Mouse (Mus musculus): ENCODE measurements around the gene Cog6.

Gene Cog6

DNA sequence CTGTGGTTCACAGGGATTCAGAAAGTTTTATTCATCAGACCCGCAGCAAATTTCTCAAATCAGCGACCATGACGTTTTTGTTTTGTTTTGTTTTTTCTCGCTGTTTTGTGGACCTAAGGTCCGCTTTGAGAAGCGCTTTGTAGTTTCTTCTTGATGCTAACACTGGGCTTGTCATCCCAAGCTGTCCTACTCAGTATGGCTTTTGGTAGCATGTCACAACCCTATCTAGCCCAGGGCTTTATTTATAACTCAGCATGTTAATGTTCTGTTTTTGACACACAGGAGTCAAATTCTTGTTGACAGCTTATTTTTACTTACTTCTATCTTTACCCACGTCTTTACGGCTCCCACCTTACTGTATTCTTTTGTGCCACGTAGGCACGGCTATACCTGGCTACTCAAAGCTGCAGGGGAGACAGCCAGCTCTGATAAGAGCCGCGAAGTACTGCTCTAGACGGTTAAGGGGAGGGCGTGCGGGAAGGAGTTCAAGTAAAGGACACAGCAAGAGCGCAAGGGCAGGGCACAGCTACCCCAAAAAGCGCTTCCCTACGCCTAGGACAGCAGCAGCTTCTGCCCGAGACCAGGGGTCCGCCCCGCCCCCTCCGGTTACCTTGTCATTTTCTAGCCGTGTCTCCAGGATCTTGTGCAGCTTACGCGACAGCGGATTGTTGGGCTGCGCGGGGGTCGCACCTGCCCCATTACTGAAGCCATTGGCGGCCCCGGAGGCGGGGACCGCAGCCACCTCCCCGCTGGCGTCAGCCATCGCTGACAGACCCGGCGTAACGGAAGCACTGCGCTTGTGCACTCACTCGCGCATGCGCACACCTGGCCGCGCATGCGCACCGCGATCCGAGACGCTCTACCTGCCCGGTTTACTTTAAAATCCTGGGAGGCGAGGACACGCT is at the start of gene Cog6:
Cog6 (minus strand) TSS at position 802 of the 905 bp plus-strand sequence.
- DNase-seq (ENCODE audit: low spot score), result peak; percentile 62

DNA sequence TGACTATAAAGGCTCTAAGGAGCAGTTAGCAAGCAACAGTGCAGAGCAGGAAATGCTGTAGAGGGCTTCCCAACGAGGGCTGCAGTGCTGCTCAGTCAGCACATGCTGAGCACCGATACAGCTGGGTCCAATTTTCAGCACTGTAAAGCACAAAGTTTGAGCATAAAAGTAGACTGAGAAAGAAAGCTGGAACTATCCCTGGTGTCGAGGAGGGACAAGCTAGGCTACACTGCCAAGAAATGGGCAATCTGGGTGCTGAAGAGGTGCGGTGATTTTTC is 49.0 kb upstream of the Cog6 start:
- no peak for DNase-seq (ENCODE audit: low spot score)

DNA sequence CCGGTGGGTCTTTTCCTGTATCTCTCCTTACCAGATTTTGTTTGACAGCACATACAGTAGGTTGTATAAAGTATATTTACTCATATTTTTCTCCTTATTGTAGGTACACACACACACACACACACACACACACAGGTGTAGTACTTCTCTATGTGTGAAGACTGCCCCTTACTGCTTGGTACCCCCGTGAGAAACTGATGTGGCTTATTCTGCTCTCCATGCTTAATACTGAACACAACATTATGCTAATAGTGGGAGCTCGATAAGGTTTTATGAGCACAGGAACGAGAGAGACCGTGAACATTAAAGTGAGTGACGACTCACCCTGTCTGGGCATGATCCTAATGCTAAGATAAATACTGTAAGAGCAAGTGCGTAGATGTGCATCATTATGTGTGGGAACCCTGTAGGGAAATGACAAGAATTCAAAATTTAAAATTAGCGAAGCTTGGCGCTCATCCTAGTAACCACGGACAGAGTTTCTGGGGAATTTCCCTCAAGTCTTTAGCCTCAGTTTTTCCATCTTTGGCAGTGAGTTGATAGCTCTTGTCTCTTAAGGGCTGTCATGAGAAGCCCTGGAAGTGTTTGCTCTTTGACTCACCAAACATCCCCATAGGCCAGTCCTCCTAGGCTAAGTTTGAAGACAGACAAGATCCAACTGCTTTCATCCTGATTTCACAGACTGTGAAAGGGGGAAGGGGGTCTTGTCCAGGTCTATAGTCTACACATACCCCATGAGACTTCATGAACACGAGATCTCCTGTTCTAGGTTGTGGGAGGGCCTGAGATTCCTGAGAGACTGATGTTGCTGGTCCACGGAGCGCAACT is 48.4 kb upstream of the Cog6 start:
- no peak for DNase-seq (ENCODE audit: low spot score)

DNA sequence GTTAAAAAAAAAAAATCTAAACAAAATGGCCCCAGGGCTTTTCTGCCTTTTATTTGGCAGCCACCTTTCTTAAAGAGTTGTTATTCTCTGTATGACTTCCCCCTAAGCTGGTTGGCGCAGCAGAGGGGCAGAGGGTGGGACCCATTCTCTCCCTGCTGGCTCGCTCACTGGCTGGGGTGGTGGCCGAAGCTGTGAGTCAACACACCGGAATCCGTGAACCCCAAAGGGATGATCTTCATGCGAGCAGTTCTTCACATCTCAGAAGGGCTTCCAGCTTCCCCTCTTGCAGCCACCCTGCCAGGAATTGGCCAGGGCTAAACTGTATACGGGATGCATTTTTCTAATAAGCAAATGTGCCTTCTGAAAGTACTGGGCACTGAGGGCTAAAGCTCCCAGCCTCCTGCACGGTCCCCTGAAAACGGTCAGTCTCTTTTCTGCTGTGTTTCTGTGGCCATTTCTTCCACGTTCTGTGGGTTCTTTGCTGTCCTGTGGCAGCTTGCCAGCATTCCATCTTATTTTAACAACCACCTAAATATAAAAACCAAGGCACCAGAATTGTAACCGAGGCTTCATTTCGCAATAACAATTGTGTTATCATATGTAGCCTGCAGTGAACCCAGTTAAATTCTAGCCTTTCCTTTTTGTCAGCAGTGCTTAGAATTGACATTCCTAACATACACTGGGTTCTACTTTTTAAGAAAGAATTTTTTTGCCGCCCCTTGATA is 46.5 kb upstream of the Cog6 start:
- no peak for DNase-seq (ENCODE audit: low spot score)

DNA sequence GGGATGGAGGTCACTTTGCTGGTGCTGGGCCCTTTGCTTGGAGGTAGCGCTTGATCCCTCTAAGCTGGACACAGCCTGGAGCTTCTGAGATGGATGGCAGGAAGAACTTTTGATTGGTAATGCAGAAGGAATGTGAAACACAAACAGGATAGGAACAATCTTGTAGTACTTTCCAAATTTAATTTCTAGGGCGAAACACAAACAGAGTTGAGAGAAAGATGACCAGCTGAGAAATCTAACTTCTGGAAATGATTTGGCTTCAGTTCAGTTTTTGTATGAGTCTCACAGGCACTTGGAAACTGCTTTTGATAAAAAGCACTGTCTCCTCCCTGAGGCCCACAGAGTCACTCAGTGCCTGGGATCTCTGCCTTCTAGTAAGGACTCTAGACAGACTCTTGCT is 42.9 kb upstream of the Cog6 start:
- DNase-seq (ENCODE audit: low spot score), result no peak

DNA sequence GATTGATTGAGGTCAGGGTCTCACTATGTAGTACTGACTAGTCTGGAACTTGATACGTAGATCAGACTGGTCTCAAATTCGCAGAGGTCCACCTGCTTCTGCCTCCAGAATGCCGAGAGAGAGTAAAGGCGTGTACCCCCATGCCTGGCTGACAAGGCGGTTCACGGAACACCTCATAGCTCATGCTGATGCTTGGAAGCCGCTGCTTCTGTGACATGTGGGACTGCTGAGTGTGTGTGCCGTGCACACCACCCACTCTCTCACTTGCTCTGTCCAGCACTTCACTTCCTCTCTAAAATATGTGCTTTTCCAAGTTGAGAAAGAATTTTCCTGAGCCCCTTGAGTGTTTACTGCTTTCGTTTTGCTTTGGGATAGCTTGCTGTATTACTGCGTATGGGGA is 39.4 kb upstream of the Cog6 start:
- no peak for DNase-seq (ENCODE audit: low spot score)

DNA sequence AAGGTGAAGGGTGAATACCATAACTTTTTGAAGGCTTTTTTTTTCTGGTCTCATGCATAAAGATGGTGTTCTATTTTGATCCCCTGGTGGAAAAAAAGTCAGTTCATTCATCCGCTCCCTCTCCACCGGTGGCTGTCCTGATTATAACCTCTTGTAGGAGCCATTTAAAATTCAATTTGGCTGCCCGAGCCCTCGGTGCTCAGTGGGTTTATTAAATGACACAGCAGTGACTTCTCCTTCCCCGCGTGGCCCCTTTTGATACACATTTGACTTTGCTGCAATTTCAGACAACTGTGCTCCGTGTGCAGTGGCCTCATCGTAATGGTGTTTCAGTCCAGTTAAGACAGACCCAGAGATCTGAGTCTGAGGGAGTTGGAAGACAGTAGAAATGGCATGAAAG is 35.3 kb upstream of the Cog6 start:
- no peak for DNase-seq (ENCODE audit: low spot score)

DNA sequence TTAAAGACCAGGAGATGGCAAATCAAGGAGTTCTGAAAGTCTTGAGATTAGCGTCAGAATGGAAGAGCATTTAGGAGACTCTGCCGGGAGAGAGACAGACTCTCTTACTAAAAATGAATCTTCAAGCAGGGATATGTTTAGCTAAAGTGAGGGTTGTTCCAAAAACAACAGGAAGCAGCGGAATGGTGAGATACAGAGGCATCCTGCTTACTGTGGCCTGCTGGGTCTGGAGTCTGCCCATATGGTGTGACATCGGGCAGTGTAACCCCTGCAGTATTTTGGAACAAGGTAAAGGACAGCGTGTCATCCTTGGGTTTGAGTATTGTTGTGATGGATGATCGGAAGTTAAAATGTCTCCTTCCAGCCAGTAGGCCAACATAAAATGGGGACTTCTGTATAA is 29.3 kb upstream of the Cog6 start:
- no peak for DNase-seq (ENCODE audit: low spot score)

DNA sequence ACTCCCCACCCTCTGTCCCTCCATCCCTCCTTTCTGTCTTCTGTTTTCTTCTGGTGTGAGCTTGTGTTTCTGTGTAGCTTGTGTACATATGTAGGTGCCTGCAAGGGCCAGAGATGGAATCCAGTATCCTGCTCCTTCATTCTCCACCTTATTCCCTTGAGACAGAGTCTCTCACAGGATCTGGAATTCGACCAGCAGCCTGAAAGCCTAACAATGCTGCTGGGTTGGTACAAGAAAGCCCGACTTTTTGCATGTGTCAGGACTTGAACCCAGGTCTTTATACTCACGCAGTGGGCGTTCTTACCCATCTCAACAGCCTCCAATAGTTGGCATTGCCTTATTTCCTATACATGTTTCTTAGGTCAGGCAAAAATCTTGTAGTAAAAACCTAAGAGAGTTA is 28.7 kb upstream of the Cog6 start:
- no peak for DNase-seq (ENCODE audit: low spot score)

DNA sequence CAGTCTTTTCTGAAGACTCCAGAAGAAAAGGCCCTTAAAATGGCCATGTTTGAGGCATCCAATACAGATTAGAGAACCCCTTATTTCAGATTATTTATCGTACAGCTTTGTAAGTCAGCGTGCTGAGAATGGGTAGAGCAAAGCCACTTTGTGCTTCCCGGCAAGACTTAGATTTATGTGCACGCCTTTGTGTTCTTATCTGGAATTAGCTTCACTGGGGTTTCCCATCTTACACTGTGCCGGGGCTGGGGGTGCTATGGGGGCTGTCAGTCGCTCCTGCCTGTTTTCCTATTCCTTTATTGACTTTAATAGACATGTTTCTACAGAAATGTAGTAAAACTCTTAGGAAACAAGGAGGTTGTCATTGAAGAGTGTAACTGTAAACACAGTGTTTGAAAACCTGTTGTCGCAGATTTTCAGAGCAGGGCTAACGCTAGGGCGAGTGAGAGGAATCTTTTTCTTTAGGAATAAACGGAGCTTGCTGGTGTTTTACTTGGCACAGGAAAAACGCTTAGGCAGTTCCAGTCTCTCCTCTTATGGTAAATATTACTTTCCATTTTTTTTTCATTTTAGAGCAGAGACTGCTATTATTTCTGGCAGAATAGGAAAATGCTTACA is 27.8 kb upstream of the Cog6 start:
- DNase-seq (ENCODE audit: low spot score), result no peak

DNA sequence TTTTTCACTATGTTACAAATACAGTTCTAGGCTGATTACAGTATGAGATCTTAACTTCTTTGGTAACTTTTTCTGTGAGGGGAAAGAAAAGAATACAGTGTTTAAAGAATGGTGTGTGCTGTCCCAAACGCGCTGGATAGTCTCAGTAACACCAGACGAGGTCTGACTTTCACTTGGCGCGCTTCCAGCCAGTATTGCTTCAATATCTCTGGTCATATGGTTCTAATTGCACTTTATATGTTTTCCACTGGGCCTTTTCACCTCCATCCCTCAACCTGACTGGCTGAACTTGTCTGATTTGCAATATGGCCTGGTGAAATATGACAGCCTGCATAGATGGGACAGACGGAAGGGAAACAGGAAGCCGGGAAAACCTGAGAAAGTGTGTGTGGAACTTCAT is 27.2 kb upstream of the Cog6 start:
- DNase-seq (ENCODE audit: low spot score), result no peak

DNA sequence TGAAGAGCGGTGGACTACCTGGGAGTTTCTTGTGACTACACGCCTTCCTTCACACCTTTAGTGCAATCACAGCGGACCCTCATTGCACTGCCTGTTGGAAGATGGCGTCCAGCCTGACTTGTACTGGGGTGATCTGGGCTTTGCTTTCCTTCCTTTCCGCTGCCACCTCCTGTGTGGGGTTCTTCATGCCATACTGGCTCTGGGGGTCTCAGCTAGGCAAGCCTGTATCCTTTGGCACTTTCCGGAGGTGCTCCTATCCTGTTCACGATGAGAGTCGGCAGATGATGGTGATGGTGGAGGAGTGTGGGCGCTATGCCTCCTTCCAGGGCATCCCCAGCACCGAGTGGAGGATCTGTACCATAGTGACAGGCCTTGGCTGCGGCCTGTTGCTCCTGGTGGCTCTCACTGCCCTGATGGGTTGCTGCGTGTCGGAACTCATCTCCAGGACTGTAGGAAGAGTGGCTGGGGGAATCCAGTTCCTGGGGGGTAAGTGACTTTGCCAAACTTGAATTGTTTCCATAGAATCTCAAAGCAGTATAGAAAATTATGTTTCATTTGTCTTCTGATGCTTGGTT is 26.3 kb upstream of the Cog6 start:
- no peak for DNase-seq (ENCODE audit: low spot score)

DNA sequence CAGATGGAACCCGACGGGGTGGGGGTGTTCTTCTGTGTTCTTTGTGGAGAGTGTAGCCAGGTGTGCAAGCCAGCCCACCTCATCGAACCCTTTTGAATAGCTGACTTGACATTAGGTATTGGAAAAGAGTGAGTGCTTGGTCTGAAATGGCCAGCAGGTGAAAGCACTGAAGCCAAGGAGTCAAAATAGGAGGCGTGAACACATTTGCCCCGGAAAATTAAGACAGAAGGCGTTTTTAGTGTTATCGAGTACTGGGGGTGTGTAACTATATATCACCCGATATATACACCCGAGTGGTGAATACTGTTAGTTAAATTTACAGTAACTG is 25.2 kb upstream of the Cog6 start:
- no peak for DNase-seq (ENCODE audit: low spot score)

DNA sequence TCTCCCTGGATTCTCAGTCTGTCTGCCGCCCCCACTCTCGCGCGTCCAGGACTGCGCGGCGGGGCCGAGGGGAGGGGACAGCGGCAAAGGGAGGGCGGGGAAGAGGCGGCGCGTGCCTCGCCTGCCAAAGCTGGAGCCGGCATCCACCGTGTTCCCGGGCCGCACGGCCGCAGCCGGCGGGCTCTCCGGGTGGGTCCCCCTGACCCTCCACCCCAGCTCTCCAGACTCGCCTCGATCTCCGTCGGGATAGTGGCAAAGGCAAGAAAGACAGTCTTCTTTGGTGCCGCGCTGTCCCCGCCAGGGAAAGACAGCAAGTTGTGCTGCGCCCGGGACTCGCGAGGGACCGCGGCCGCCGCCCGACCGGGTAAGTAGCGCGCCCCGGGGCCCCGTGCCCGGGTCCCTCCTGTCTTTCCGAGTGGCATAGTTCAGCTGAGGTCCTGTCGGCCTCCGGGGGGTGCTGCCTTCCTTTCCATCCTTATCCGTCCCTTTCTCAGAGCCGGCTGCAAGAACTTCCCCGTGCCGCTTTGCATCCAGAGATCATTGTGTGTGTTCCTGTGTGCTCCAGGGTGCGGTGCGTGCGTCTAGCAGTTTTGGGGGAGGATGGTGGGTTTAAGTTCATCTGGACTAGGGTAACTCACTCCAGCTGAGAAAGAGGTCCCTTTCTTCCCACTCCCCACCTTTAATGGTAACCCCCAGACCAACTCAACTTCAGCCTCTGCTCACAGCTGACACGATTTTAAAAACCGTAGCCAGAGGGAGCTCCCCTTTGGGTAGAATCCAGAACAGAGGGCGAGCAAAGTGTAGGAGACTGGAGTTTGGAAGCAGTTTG is 24.6 kb upstream of the Cog6 start, which contains the start of gene Lhfp:
Lhfp (plus strand) TSS at position 118 of the 829 bp plus-strand sequence.
- no peak for DNase-seq (ENCODE audit: low spot score)

DNA sequence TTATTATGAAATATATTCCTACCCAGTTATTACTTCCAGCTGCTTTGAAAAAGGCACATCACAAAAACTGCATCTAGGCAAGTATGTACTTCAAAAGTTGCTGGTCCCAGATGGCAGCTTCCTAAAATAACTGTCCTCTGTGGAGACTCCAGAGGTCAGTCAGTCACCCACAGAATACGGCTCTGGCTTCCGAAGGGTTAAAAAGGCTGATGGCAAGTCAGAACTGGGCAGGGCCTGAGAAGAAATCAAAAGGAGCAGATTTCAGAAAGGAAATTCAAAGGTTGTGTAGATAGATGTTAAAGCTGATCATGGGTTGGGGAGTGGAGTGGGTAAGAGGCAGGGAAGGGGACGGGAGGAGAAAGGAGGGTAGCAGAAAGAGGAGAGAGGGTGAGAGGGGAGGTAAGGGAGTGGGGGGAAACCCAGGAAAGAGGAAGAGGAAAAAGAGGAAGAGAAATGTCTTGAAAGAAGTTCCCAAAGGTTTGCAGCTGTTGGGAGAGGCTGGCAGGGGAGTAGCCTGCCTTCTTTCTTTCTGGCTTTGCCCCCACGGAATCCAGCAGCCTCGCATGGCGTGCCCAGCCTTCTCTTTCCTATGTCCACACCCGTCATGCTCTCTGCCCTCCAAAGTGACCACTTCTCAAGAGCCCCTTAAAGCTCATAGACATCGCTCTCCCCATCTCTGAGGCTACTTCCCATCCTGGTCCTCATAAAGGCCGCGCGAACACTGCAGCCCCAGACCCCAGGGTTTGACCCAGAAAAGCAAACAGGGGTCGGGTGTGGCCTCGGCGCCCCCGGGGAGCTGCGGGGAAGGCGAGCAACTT is 23.8 kb upstream of the Cog6 start:
- peak; percentile 42 for DNase-seq (ENCODE audit: low spot score)

DNA sequence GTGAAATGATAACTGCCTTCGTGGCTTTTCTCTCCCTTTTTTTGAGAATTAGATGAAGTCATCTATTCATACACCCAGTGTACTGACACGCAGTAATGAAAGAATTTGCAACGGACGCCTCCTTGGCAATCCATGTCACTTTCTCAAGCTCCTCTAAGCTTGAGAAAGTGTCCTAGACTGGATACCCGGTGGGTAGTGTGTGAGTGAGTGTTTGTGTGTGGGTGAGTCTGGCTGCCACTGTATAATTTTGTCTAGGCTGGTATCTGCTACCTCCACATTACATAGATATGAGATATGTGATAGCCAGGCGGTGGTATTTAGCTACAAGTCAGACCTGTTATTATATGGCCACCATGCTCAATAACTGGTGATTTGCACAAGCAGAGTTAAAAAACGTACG is 22.7 kb upstream of the Cog6 start:
- DNase-seq (ENCODE audit: low spot score), result no peak

DNA sequence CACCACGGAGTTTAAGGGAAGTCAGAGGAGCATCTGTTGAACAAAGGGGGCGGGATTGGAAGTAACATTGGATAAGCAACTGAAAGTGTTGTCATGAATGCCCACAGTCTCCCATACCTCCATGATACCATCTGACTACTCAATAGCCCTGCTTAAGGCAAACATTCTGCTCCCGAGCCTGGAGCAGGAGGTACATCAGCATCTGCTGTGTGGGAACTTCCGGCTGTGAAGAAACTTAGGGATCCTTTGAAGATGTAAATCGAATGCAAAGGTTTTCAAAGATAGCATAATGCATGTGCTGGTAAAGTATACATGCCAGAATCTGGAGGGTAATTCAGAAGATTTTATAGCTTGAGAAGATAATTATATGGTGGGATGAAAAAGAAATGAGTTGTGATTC is 21.9 kb upstream of the Cog6 start:
- DNase-seq (ENCODE audit: low spot score), result no peak

DNA sequence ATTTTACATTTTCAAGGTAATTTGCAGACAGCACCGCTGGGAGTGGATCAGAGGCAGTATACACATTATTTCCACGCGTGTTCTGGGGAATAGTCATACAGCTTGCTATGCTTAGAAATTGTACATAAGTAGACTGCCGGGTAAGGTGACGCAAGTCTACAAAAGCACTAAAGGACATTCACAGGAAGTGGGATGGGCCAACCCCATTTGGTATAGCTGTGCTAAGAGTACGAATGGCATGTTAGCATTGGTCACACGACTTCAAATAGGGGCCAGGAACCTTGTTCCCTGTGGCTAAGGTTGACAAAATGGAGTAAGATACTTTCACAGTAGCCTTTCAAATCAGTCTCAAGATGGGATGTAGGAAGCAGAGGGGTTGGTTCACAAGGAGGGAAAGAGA is 19.9 kb upstream of the Cog6 start:
- DNase-seq (ENCODE audit: low spot score), result no peak

DNA sequence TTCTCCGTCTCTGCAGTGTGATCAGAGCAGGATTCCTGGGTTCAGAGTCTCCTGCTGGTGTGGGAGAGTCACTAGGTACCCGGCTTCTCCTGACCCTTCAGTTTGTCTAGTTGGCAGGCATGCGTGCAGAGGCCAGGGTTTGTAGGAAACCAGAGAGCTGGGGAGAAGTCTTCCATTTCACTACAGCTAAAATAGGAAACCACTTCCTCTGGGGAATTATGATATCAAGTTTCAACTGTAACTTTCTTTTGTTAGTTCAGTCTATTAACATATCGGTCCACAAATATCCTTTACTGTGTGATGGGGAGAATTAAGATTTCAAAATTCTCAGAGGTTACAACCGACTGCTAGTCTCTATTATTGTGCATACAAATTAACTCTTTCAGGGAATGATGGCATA is 19.0 kb upstream of the Cog6 start:
- DNase-seq (ENCODE audit: low spot score), result no peak

DNA sequence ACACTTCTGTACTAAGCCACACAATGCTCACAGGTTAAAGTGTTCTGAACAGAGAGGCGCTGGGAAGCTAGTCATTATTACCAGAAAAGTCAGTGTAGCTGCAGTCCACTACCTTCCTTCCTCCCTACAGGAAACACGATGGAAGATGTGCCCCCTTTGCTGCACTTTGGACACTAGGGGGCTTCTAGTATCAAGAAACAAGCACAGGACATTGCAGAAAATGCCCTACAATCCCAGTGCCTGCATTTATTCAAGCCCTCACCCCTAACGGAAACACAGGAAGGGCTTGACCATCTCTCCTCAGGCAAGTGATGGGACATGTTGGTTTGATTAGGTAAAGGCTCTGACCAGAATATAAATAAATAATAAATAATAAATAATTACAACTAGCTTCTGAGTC is 16.4 kb upstream of the Cog6 start:
- DNase-seq (ENCODE audit: low spot score), result no peak
